Mouse (Mus musculus): ENCODE measurements around the gene Mcrip1.

DNA sequence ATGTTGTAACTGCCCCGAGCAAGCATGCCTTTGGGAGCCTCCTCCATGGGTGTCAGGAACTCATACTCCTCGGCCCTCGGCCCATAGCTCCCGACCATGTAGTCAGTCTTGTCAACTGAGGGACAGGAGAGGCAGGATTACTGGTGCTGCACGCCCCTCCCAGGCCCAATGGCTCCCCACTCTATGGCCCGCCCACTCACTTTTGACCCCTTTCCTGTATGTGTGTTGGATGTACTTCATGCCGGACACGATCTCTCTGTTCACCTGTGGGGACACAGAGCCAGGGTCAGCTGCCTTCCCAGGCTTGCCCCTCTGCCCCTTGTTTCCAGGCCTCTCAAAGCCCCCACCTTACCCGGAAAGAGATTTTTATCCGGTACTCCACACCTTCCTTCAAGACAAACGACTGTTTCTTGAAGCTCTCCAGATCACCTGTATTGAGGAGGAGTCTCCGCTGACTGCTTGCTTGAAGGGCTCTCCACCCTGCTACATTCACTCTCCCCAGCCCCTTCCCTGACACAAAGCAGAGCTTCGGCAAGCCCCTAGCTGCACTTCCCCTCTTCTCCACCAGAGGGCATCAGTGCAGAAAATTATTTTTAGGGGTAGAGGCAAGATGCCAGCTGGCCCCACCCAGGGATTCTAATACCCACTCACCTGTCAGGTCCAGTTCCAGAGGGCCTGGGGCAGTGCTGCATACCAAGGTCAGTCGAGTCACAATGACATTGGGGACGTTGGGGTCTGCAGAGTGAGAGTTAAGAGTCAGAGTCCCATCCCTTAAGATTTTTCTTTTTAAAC is 30.0 kb upstream of the Mcrip1 start:
- TF ChIP-seq GATA1 (IDR thresholded peaks at IDR 0.05; ENCODE audit: low read length) (no peak), TAL1 (IDR thresholded peaks at IDR 0.05; ENCODE audit: low read length) (no peak)

Data from erythroblast, embryonic 14.5 days (primary cell).